Mouse (Mus musculus): Measurements from ENCODE around the gene Tbrg1. TPM values are rescaled to one million over a fixed set of nuclear protein-coding genes. Genes with fewer than 3 reads are reported as not detected.
A peak's percentile ranks its signal among the peaks of the same experiment; 100 is the strongest.

The Tbrg1 gene
- 35.0 and 38.1 TPM in 2 replicates for total RNA-seq (2015)
- 39.9 and 47.8 TPM in 2 replicates for total RNA-seq (2017)

DNA sequence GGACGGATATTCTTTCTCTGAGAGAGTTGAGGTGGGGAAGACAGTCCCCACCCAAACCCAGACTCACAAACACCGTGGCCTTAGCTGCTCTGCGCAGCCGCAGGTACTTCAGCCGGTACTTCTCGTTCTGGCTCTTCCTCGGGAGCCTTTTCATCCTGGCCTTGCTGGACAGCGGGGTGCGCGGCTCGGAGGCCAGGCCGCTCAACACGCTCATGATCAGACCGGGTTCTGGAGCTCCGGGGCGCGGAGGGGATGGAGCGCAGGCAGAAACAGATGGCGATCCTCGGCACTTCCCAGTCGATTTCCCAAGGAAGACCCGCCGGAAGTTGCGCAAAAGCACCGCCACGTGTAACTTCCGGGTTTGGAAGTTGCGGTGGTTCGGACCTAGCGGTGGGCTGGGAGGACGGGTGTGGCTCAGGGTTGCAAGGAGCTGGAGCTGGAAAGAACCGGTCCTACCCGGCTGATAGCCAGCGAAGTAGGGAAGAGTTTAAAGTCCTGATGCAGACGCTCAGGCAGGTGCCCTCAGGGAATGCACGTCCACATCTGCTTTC is at the start of gene Tbrg1:
Gene Tbrg1 (minus strand): TSS at position 382 of the 551 bp plus-strand sequence.
- ATAC-seq (replicated peaks; ENCODE audit: poor library complexity), result peak; percentile 87

DNA sequence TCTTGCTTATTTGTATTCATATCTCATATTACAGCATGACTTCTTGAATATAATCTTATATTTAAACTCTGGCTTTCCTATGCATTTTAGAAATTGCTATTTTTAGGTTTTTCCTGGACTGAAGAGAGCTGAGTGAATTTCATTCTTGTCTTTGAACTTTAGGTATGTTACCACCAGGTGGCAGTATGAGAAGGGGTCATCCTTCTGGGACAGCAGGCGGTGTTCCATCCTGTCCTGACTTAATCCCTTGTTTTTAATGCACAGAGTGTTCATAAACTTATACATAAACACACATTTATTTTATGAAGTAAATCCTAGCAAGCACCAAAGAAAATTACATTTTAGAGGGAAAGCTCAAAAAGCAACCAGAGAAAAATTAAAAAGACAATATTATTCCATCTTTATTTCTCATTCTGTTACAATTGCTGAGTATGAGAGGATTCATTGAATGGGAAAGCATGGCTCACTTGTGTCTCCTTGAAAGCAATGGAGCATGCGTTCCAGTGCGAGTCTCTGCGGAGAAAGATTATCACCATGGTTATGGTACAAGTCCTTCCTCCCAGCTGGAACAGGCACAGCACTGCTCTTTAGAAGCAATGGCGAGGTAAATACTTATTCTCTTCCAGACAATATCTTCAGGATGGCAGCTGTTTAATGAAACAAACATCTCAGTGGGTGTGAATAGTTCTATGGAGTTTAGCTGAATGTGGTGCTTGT is 33.0 kb upstream of the Tbrg1 start:
- ATAC-seq (replicated peaks; ENCODE audit: poor library complexity), result peak; percentile 52; the same call in 1 of the 2 replicates

DNA sequence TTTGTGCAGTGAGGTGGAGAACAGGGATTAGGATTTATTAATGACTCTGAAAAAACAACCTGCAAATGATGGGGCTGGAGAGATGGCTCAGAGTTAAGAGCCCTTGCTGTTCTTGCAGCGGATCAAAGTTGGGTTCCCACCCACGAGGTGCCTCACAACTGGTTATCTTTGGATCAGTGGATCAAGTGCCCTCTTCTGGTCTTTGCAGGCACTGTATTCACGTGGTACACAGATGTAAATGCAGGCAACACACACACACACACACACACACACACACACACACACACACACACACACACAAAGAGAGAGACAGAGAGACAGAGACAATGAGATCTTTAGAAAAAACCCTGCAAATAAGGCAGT is 30.8 kb upstream of the Tbrg1 start:
- no peak; the same call in 1 of the 2 replicates for ATAC-seq (replicated peaks; ENCODE audit: poor library complexity)

DNA sequence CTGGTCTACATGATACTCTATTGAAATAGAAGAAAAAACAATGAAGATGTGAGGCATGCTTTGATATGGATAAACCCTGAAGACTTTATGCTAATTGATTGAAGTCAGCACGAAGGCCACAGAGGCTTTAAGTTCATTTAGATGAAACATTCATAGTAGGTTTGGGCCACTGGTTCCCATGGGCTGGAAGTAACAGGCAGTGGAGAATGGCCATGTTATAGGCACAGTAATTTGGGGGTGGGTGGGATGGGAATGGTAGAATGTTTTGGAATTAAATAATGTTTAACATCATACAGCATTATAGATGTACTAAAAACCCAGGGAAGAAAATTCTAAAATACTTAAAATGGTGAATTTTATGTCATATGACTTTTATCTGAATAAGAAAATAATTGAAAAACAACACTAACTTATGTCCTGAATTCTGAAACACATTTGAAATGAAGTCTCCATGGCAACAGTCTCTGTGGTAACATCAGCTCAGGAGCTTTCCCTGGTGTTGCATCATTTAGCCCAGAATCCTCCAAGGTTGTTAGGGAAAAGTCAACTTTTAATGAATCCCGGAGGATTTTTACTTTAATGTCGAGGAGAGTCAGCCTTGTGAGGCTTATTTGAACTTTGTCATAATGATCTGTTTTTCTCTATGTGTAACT is 30.3 kb upstream of the Tbrg1 start:
- ATAC-seq (replicated peaks; ENCODE audit: poor library complexity), result no peak

DNA sequence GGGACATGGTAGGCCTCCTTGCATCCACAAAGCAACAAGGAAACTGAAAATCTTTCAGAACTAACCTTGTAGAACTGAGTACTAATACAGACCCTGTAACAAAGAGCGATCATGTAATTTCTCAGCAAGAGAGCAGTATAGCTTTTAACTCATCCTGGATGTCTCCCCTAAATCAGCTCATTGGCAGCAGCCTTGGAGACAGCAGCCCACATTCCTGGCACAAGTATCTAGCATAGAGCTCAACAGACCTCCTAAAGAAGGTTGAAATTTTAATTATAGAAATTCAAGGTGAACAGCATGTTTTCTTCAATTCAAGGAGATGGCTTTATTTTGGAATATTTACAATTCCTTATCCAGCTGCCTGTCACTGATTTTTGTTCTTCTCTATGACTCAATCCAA is 24.0 kb upstream of the Tbrg1 start:
- ATAC-seq (replicated peaks; ENCODE audit: poor library complexity), result no peak

DNA sequence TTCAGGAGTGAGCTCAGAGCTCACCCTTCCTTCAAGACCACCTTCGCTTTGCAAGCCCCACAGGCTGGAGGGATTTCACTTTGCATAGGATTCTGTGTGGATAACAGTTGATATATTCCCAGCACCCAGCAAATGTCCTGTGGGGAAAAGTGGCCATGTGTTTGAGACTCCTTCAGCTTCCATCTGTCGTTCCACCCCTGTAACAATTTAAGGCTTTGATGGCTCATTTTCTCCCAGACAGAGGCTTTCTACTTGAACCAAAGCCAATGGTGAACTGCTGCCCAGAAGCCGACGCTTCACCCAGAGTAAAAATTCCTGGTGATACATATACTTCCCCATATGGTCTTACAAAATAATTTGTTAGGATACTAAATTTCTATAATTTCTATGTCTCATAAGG is 18.2 kb upstream of the Tbrg1 start:
- ATAC-seq (replicated peaks; ENCODE audit: poor library complexity), result no peak

DNA sequence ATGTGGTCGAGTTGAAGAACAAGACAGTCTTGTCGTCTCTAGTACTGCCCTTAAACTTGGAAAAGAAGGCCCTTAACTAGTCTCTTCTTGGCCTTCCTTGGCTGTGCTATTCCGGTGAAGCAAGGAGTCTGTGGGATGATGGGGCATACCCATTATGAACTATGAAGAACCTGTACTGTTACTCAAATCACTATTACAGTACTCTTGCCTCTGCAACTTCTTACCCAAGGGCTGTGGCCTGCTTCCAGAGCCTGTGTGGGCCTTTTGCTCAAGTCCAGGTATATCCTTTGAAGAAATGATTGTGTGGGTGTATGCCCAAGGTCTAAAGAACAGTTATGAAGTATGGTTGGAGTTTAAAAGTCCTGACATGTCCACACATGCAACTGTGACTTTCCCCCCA is 13.1 kb upstream of the Tbrg1 start:
- ATAC-seq (replicated peaks; ENCODE audit: poor library complexity), result no peak

DNA sequence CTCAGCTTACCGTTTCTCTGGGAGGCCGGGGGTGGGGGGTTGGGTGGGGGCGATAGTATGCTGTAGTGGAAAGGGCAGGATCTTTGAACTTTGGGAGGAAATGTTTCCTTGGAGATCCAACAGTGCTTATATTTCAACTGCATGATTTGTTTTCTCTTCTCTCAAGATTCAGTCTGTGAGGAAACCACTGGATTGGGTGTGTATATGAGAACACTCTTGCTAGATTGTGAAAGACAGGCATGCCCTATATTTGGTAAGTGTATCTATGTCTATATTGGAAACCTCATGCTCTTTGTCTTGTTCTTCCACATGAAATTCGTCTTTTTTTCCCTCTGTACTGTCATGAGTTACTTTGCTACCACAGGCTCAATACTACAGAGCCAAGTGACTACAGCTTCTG is 12.6 kb upstream of the Tbrg1 start:
- no peak for ATAC-seq (replicated peaks; ENCODE audit: poor library complexity)

DNA sequence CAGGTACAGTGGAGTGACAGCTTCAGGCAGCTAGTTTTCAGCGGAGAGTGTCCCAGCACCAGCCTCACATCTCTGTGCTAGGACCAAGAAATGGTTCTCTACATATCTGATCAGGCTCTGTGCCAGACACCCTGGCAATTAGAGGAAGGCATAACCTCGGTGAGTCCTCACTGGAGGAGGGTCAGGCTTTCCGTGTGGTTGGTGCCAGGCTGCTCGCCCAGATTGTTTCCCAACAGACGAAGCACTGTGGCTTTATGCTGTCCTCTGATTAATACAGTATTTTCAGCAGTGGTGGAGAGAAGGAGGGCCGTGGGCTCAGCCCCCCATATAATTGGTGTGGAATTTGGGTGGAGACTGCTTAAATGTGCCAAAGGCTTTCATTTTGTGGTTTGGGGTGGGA is 12.0 kb upstream of the Tbrg1 start, which contains the start of gene Panx3:
Gene Panx3 (minus strand): TSS at position 121 of the 400 bp plus-strand sequence.
- peak; percentile 63 for ATAC-seq (replicated peaks; ENCODE audit: poor library complexity)

DNA sequence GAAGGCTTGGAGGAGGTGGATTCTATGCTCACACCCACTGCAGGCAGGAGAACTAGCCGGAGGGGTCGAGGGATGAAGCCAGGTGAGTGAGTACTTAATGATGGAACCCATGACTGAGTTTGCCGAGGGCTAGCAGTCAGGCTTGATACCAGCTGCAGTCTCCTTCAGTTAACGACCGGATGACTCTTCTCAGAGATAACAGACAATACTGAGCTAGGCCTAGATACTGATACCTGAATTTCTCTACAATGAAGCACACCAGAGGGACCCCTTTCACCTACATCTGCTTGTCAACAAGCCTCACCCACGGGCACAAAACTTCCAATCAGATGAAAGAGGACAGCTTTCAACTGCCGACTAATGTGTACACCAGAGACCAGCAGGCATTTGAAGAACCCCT is 8.9 kb upstream of the Tbrg1 start:
- no peak for ATAC-seq (replicated peaks; ENCODE audit: poor library complexity)

DNA sequence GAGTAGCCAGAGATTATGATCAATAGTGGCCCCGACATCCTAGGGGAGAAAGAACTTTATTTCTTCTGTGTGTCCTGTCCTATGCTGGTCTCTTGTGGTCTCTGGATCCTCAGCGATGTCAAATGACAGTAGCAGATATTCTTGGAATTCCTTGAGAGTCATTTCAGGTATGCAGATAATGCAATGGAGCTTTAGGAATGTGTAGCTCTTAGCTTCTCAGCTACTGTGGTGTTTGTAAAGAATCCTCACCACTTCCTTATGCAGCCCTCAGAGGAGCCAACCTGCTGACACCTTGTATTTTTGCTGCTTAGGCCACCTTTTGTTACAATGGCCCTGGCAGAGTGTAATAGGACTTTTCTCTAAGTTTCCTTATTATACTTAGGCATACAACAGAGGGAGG is 7.5 kb upstream of the Tbrg1 start:
- no peak for ATAC-seq (replicated peaks; ENCODE audit: poor library complexity)

DNA sequence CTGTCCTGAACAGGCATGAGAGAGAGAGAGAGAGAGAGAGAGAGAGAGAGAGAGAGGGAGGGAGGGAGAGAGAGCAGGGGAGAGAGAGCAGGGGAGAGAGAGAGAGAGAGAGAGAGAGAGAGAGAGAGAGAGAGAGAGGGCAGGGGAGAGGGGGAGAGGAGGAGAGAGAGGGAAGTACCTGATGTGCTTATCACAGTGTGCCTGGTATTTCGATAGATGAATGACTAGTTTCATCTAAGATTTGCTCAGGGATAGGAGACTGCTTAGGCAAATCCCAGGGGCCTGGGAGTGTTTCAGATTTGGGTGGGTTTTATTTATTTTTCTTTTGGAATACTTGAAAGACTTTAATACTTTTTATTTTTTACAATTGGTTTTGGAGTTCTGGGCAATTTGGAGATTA is 6.1 kb upstream of the Tbrg1 start:
- ATAC-seq (replicated peaks; ENCODE audit: poor library complexity), result no peak

DNA sequence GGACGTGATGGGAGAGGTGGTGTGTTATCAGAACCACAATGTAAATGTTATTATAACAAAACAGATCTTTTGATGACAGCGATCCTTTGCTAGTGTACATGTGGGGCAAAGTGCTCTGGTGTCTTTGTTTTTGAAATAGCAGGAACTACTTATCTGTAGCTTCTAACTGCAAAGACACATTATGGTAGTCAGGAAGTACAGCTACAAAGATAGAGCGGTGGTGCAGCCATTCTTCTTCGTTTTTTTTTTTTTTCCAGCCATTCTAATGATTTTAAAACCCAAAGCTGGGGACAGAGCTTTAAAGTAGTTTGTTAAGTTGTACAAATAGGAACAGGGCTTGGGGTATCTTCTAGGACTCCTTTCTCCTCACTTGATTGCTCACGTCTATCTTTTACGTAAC is 2.3 kb upstream of the Tbrg1 start:
- ATAC-seq (replicated peaks; ENCODE audit: poor library complexity), result no peak

DNA sequence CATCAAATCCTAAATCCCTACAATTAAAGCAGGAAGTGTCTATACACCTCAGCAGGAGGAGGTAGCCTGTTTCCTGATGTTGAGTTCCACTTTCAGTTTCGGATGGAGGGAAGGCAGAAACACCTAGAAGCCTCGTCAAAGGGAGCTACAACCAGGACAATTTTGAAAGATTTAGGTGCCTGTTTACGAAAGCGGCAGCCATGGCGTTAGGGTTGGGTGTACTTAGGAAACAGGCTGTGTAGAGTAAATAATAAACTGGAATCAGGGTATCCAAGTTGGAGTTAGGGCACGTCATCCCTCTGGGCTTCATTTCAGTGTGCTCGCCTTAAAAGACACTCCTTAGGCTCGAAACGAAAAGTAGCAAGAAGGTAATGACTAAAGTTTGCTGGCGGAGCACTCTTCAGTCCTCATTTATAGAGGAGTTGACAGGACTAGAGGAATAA is 652 bp downstream of the Tbrg1 start:
- ATAC-seq (replicated peaks; ENCODE audit: poor library complexity), result peak; percentile 47

DNA sequence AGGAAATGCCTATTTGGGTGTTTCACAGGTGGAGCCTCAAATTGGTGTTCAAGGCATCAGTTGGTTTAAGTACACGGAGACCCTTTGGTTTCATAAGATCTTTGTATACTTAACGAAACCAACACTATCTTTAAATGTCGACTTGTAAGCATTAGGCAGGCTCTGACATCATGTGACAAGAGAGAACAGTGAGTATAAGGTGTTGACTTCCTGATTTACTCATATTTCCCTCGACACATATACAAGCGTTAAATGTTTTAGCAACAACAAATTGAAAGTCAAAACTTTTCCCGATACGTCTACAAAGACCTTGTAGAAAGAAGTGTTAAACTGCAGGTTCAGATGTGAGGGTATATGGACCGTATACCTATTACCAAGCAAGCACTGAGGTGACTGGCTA is 1.2 kb downstream of the Tbrg1 start:
- 0 out of 2 replicates have a peak, but pooled peaks have one; percentile 17 for ATAC-seq (replicated peaks; ENCODE audit: poor library complexity)

DNA sequence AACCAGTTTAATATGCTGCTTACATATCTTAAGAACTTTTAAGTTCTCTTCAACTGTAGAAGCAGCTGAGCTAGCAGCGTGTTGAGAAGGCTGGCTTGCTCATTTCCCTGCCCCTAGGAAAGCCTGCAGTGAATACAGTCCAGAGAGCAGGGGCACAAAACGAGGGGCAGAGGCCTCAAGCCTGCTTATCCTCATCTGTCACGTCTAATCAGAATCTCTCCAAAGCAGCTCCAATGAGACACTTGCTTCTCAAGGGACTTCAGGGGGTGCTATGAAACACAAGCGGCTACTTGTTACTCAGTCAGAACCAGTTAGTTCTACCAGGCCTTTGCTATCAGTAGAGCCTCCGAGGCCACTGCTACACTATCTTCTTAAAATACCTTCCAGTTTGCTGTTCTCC is 3.3 kb downstream of the Tbrg1 start:
- ATAC-seq (replicated peaks; ENCODE audit: poor library complexity), result no peak

DNA sequence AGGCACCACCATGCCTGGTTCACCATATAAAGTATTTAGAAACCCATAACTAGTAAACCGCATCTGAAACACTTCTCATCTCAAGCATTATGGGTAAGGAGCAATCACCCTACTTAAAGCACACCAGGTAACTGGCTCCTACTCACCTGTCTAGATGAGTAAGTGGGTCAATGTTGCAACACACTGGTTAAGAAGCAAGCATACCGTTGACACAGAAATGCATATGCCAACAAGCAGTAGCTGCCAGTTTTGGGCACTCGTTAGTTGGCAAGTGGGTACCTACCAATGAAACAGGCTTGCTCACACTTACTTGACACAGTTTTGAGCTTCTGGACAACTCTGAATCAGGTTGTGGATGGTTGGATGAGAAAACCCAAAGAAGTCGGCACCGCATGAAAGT is 6.5 kb downstream of the Tbrg1 start:
- no peak for ATAC-seq (replicated peaks; ENCODE audit: poor library complexity)

DNA sequence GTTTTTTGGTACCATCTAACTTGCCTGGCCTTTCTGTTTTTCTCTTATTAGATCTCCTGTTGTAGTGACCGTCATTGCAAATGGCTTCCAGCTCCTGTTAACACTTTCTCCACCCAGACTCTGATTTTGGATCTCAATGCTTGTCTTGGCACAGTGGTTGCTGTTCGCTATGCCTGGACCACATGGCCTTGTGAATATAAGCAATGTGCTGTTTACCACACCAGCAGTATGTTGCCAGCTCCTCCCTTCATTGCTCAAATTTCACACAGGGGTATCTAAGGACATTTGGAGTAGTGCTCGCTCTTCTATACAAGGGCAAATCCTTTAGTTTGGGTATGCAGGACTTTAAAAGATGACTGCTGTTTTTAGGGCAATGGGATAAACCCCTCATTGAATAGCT is 10.9 kb downstream of the Tbrg1 start:
- no peak for ATAC-seq (replicated peaks; ENCODE audit: poor library complexity)

DNA sequence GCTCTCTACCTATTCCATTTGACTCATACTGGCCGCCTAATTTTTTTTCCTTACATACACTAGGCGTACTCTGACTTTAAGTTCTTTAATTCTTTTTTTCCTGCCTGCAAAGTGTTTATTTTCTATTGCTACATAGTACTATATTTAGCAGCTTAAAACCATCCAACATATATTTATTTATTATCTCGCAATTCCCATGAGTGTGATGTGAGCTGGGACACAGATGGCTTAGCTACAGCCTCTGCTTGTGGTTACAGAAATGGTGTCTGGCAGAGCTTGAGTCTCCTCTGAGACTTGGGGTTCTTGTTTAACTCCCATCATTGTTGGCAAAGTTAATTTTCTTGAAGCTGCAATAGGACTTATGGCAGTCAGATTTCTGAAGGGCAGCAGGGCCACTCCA is 18.4 kb downstream of the Tbrg1 start:
- no peak for ATAC-seq (replicated peaks; ENCODE audit: poor library complexity)

DNA sequence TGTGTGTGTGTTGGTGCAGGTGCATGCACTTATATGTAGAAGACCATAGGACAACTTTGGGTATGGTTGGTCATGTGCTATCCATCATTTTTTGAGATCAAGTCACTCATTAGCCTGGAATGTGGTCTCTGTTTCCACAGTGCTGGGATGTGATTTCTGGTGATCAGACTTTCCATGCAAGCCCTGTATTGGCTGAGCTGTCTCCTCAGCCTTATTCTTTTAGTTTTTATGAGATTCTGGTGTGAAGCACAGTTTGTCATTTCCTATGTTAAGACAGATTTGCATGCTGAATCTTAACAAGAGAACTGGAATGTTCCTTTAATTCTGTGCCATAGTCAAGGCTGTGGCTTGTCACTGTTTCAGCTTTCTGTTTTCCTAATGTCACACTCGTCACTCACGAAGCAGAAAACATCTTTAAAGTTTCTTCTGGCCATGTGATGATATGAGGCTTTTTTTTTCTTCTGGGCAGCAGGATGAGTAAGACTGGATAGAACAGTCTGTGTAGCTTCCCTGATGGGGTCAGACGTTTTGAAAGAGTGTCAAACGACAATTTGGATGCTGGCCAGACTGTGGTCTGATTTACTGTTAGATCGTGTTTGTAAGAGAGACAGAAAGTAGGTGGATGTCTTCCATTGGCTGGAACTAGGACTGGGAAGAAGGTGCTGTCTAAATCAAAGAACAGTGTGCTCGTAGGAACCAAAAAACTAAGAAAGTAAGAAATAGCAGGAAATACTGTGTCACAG is 20.1 kb downstream of the Tbrg1 start:
- ATAC-seq (replicated peaks; ENCODE audit: poor library complexity), result no peak

DNA sequence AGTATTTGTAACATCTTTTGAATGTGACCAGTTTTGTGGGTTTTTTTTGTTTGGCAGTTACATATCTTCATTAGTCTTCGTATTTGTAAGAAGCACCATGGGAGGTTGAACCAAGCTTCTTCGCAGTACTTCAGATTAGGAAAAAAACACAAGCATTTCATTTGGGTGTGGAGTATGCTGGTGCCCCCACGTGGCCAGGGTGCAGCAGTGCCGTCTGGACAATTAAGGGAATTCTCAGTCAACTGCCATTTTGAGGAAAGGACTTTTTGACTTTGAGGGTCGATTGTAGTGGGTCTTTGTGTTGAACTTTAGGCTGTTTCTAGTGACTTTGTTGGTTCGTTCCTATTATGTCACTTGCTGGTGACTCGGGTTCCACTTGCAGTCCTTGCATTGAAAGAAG is 20.8 kb downstream of the Tbrg1 start:
- ATAC-seq (replicated peaks; ENCODE audit: poor library complexity), result peak; percentile 96

DNA sequence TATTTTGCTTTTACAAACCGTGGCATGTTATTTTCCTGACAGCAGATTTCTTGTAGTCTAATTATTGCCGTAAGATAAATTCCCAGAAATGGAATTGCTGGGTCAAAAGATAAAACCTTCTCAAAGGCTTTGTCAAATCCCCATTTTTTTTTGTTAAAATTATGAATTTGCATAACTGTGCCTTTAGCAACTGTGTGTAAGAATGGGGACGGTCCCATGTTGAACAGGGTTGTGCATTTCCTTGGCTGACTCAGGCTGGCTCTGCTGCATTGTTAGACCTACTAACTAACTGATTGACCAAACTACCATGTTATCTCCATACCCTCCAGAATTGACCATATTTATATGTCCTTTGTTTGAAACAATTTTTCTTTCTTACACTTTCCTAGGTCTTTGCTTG is 22.8 kb downstream of the Tbrg1 start:
- no peak for ATAC-seq (replicated peaks; ENCODE audit: poor library complexity)
